In the genomic region with DNA sequence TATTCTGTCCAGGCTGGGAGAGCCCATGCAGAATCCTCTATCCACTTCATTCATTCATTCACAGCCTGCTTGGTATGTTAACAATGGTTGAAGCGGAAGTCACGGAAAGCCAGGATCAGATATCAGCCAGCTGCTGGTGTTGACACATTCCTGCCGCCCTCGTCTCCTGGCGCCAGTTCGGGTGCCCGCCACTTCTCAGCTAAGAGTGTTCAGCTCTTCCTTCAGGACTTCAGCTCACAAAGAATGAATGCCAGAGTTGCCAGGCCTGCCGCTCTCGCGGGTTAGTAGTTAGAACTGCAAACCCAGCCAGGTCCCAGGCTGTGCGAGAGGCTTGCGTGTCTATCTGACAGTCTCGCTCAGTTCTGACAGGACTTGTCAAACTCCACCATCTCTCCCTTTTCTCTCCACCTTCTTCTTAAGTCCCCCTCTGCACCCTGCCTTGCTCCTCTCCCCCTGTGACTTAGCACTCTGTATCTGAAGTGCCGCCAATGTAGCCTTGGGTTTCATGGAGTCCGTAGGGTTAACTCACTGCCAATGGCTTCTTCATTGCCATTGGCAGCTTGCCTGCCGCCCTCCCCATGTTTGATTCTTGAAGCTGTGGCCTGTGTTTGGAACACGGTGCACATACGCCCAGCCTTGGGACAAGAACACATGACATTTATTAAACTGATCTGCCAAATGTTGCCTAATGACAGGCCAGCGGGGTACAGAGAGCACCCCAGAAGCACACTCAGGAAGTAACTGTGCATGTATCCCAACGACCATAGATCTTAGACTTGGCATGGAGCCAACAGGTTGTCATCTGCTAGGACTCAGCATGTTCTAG, we compare ENCODE assay signal across 8 mouse cellular contexts. TPM values are rescaled to one million over a fixed set of nuclear protein-coding genes. Genes with fewer than 3 reads are reported as not detected.
A peak's percentile ranks its signal among the peaks of the same experiment; 100 is the strongest.
DNase-seq lines count a peak whose midpoint lies in the region; ATAC-seq and TF ChIP-seq lines count a peak whose summit lies in the region.

No protein-coding gene starts in this region.

- H3K4me2 ChIP-seq in forebrain, embryonic 16.5 days (ENCODE audit: low read length), result peak overlapping the region; percentile 16; the same call in 1 of the 2 replicates
- H3K4me2 ChIP-seq in hindbrain, postnatal 0 days (ENCODE audit: low read depth, low read length), result peak overlapping the region; percentile 31
- peak overlapping the region; percentile 45 for H3K4me2 ChIP-seq in lung, embryonic 15.5 days

- WGBS in forebrain, embryonic 16.5 days, result 30% methylated on average over 20 of the region's 20 CpGs
- WGBS in hindbrain, postnatal 0 days, result 33% methylated on average over 20 of the region's 20 CpGs
- WGBS in lung, embryonic 15.5 days, result 7% methylated on average over 20 of the region's 20 CpGs

- ATAC-seq in forebrain, embryonic 16.5 days, result peak; percentile 61
- peak; percentile 68 for ATAC-seq in hindbrain, postnatal 0 days
- peak; percentile 68 for ATAC-seq in lung, embryonic 15.5 days (ENCODE audit: borderline replicate concordance, extremely low read depth, low FRiP score, low TSS enrichment)
- ATAC-seq in megakaryocyte progenitor cell, adult 5-6 weeks (replicated peaks; ENCODE audit: poor library complexity), result no peak

- no peak overlapping the region for H3K4me3 ChIP-seq in testis, adult 2 months (ENCODE audit: control insufficient read depth, low read depth, low read length)
- H3K4me3 ChIP-seq in forebrain, embryonic 16.5 days (replicated peaks; ENCODE audit: low read length), result no peak overlapping the region
- H3K4me3 ChIP-seq in hindbrain, postnatal 0 days (ENCODE audit: low read length), result no peak overlapping the region
- H3K4me3 ChIP-seq in lung, embryonic 15.5 days, result no peak overlapping the region

- TF ChIP-seq CTCF in testis, adult 2 months (IDR thresholded peaks at IDR 0.05; ENCODE audit: control insufficient read depth, insufficient read depth, insufficient replicate concordance, low read depth, low read length), result no peak
- 0 out of 2 replicates have a peak, but pooled peaks have one; percentile 9 for TF ChIP-seq CTCF in hindbrain, postnatal 0 days (IDR thresholded peaks at IDR 0.05; ENCODE audit: low read depth)

- no peak overlapping the region for H3K9ac ChIP-seq in forebrain, embryonic 16.5 days (replicated peaks; ENCODE audit: low read depth, low read length)
- H3K9ac ChIP-seq in hindbrain, postnatal 0 days (replicated peaks; ENCODE audit: low read length), result no peak overlapping the region
- H3K9ac ChIP-seq in lung, embryonic 15.5 days, result no peak overlapping the region

- no peaks in the 10 kb centered on the region for H3K9me3 ChIP-seq in forebrain, embryonic 16.5 days (ENCODE audit: control insufficient read depth, low read length)
- H3K9me3 ChIP-seq in hindbrain, postnatal 0 days (ENCODE audit: low read length), result no peaks in the 10 kb centered on the region
- H3K9me3 ChIP-seq in lung, embryonic 15.5 days, result no peaks in the 10 kb centered on the region

- no peak for TF ChIP-seq POLR2A in testis, adult 2 months (IDR thresholded peaks at IDR 0.05; ENCODE audit: control insufficient read depth, low read depth, low read length)

- no peaks in the 10 kb centered on the region for H3K36me3 ChIP-seq in testis, adult 2 months (ENCODE audit: control insufficient read depth, insufficient read depth, low read length)
- no peaks in the 10 kb centered on the region for H3K36me3 ChIP-seq in forebrain, embryonic 16.5 days (ENCODE audit: control insufficient read depth, insufficient read depth)
- no peaks in the 10 kb centered on the region for H3K36me3 ChIP-seq in hindbrain, postnatal 0 days (ENCODE audit: insufficient read depth, low read length)
- no peaks in the 10 kb centered on the region for H3K36me3 ChIP-seq in lung, embryonic 15.5 days

- no peak for DNase-seq in testis, postnatal 10 days (ENCODE audit: low spot score)
- DNase-seq in hindbrain, postnatal 0 days (ENCODE audit: low spot score), result peak; percentile 78
- DNase-seq in MN1 (ENCODE audit: low spot score), result no peak
- no peak for DNase-seq in thymus, adult 18-20 months

- no peaks in the 10 kb centered on the region for H3K27me3 ChIP-seq in testis, adult 2 months (ENCODE audit: control insufficient read depth, insufficient read depth, low read length)
- no peaks in the 10 kb centered on the region for H3K27me3 ChIP-seq in forebrain, embryonic 16.5 days (replicated peaks; ENCODE audit: control insufficient read depth, insufficient read depth, low read length)
- H3K27me3 ChIP-seq in hindbrain, postnatal 0 days (ENCODE audit: insufficient read depth, low read length), result no peaks in the 10 kb centered on the region
- H3K27me3 ChIP-seq in lung, embryonic 15.5 days, result no peaks in the 10 kb centered on the region

- no peaks in the 10 kb centered on the region; the same call in 1 of the 2 replicates for H3K4me1 ChIP-seq in testis, adult 2 months (ENCODE audit: control insufficient read depth, insufficient read depth, low read length)
- peaks cover 15% of the 10 kb centered on the region for H3K4me1 ChIP-seq in forebrain, embryonic 16.5 days (replicated peaks; ENCODE audit: control insufficient read depth, insufficient read depth, low read length)
- peaks cover 10% of the 10 kb centered on the region for H3K4me1 ChIP-seq in hindbrain, postnatal 0 days (ENCODE audit: insufficient read depth, low read length)
- peaks cover 75% of the 10 kb centered on the region for H3K4me1 ChIP-seq in lung, embryonic 15.5 days

- H3K27ac ChIP-seq in testis, adult 2 months (ENCODE audit: control insufficient read depth, insufficient read depth, low read depth, low read length), result peak overlapping the region; percentile 47
- H3K27ac ChIP-seq in forebrain, embryonic 16.5 days (ENCODE audit: low read length), result peak overlapping the region; percentile 1; the same call in 1 of the 2 replicates
- peak overlapping the region; percentile 63 for H3K27ac ChIP-seq in hindbrain, postnatal 0 days
- H3K27ac ChIP-seq in lung, embryonic 15.5 days, result peak overlapping the region; percentile 93

RNA-seq across cellular contexts. Expression of a gene that starts 48.2 kb away (rescaled TPM):
- 3.0 and 3.5 TPM in 2 replicates for polyA plus RNA-seq in testis, adult 2 months (2012; rRNA removed)
- 4.8 and 6.2 TPM in 2 replicates for polyA plus RNA-seq in forebrain, embryonic 16.5 days (2015; fragmentation: Nextera tagmentation; extraction: Ambion mirVana)
- 2.4 and 4.0 TPM in 2 replicates for total RNA-seq in hindbrain, postnatal 0 days (2014; rRNA removed)
- polyA plus RNA-seq in hindbrain, postnatal 0 days (2015; fragmentation: Nextera tagmentation; extraction: Ambion mirVana), result 8.2 and 9.1 TPM in 2 replicates
- polyA plus RNA-seq in lung, embryonic 15.5 days (2015; fragmentation: Nextera tagmentation; extraction: Ambion mirVana), result 31.5 and 33.8 TPM in 2 replicates
- total RNA-seq in megakaryocyte progenitor cell, adult 5-6 weeks (2015), result 0.37 and 0.52 TPM in 2 replicates
- not detected in 2 replicates for total RNA-seq in megakaryocyte progenitor cell, adult 5-6 weeks (2017)

Comparison
In these comparisons a context has a peak if more than half of its experiments do, and no peak if none do; other contexts are left out.
1. H3K27ac ChIP-seq: peak in every context shown above with its lines; median percentile 93 in lung, embryonic 15.5 days; 63 in hindbrain, postnatal 0 days; 47 in testis, adult 2 months; 1 in forebrain, embryonic 16.5 days.